Mouse (Mus musculus) MEL (cell line): ENCODE measurements at regions not wholly inside any gene's neighbourhood (a gene's known extent, or its start where the extent isn't known, plus 50 kb on each side); places are given as distances from the start of the nearest gene placed in this dataset.

Experiments
- DNase-seq: peaks from one replicate; pipeline ENCODE4 v3.0.0; 2011; ENCODE audit warnings: low read depth, low spot score
- H3K27ac ChIP-seq: 2 replicates; pipeline ENCODE4 v1.5.1; 2012; ENCODE audit warnings: low read depth, mild to moderate bottlenecking, control low read depth, low read length, moderate library complexity; ENCODE audit not compliant: control insufficient read depth
- H3K27me3 ChIP-seq, 2 experiments: fragments of 150-350 bp in 1 of 2; sonication (generic) in 1 of 2; 2 replicates each; pipeline ENCODE4 v1.6.1; 2012; ENCODE audit warnings: low read length in 2 of 2, mild to moderate bottlenecking in 2 of 2, improper control_type of control experiment in 1 of 2, moderate library complexity in 1 of 2; ENCODE audit not compliant: insufficient read depth in 2 of 2, control insufficient read depth in 1 of 2
- H3K36me3 ChIP-seq, 2 experiments: 2 replicates each; pipeline ENCODE4 v1.6.1; 2012 to 2014; ENCODE audit warnings: low read length in 2 of 2, improper control_type of control experiment in 1 of 2, inconsistent platforms in 1 of 2, mild to moderate bottlenecking in 1 of 2; ENCODE audit not compliant: insufficient read depth in 2 of 2, control insufficient read depth in 1 of 2
- H3K4me1 ChIP-seq, 2 experiments: fragments of 150-350 bp in 1 of 2; sonication (generic) in 1 of 2; 2 replicates each; pipeline ENCODE4 v1.6.1; 2012; ENCODE audit warnings: low read length in 2 of 2, improper control_type of control experiment in 1 of 2, mild to moderate bottlenecking in 1 of 2; ENCODE audit not compliant: insufficient read depth in 2 of 2, control insufficient read depth in 1 of 2
- H3K4me3 ChIP-seq, 2 experiments: fragments of 150-350 bp in 1 of 2; sonication (generic) in 1 of 2; 2 replicates each; pipeline ENCODE4 v1.5.1; 2012; ENCODE audit warnings: low read depth in 2 of 2, low read length in 2 of 2, mild to moderate bottlenecking in 2 of 2, moderate library complexity in 2 of 2, control low read depth in 1 of 2, improper control_type of control experiment in 1 of 2; ENCODE audit not compliant: control insufficient read depth in 1 of 2, insufficient read depth in 1 of 2
- H3K79me2 ChIP-seq: 2 replicates; pipeline ENCODE4 v1.6.1; 2012; ENCODE audit warnings: mild to moderate bottlenecking, low read length, moderate library complexity; ENCODE audit not compliant: control insufficient read depth, poor library complexity, insufficient read depth
- H3K9ac ChIP-seq: 2 replicates; pipeline ENCODE4 v1.6.1; 2012; ENCODE audit warnings: low read depth, mild to moderate bottlenecking, control low read depth, low read length, moderate library complexity; ENCODE audit not compliant: control insufficient read depth, poor library complexity, severe bottlenecking
- H3K9me3 ChIP-seq: fragments of 150-350 bp; sonication (generic); replicated peaks from 2 replicates; pipeline ENCODE4 v1.6.1; 2012; ENCODE audit warnings: mild to moderate bottlenecking, low read length, improper control_type of control experiment, moderate library complexity; ENCODE audit not compliant: insufficient read depth
- CHD2 ChIP-seq: IDR thresholded peaks from 2 replicates; pipeline ENCODE4 v1.6.1; 2011; ENCODE audit warnings: low read length, improper control_type of control experiment
- CTCF ChIP-seq, 3 experiments: IDR thresholded peaks in 2 of 3; conservative IDR thresholded peaks in 1 of 3; 2 replicates each; pipeline ENCODE4 v1.5.1; 2011 to 2012; ENCODE audit warnings: low read length in 3 of 3, low read depth in 2 of 3, mild to moderate bottlenecking in 2 of 3, improper control_type of control experiment in 1 of 3, inconsistent platforms in 1 of 3, mixed read lengths in 1 of 3, moderate library complexity in 1 of 3; ENCODE audit not compliant: control insufficient read depth in 1 of 3, insufficient read depth in 1 of 3, poor library complexity in 1 of 3, severe bottlenecking in 1 of 3
- EP300 ChIP-seq, 2 experiments: IDR thresholded peaks; 2 replicates each; pipeline ENCODE4 v1.6.1; 2011; ENCODE audit warnings: improper control_type of control experiment in 2 of 2, low read length in 2 of 2, low read depth in 1 of 2, mild to moderate bottlenecking in 1 of 2
- GABPA ChIP-seq: IDR thresholded peaks from 2 replicates; pipeline ENCODE4 v1.6.1; 2012; ENCODE audit warnings: low read depth, mild to moderate bottlenecking, inconsistent platforms, low read length, improper control_type of control experiment, moderate library complexity
- JUND ChIP-seq: IDR thresholded peaks from 2 replicates; pipeline ENCODE4 v1.6.1; 2011; ENCODE audit warnings: low read depth, mild to moderate bottlenecking, improper control_type of control experiment, low read length
- MAX ChIP-seq: IDR thresholded peaks from 2 replicates; pipeline ENCODE4 v1.6.1; 2011; ENCODE audit warnings: low read length, improper control_type of control experiment
- MEF2A ChIP-seq: IDR thresholded peaks from 2 replicates; pipeline ENCODE4 v1.6.1; 2014; ENCODE audit warnings: low read depth, mild to moderate bottlenecking, inconsistent platforms, low read length, improper control_type of control experiment; ENCODE audit not compliant: poor library complexity, insufficient replicate concordance, severe bottlenecking; ENCODE audit errors: extremely low read depth
- POLR2A ChIP-seq, 2 experiments: IDR thresholded peaks; 2 replicates each; pipeline ENCODE4 v1.6.1; 2011 to 2012; ENCODE audit warnings: low read length in 2 of 2, mild to moderate bottlenecking in 2 of 2, control low read depth in 1 of 2, improper control_type of control experiment in 1 of 2, low read depth in 1 of 2, moderate library complexity in 1 of 2; ENCODE audit not compliant: control insufficient read depth in 1 of 2, insufficient read depth in 1 of 2, poor library complexity in 1 of 2
- POLR2AphosphoS2 ChIP-seq: IDR thresholded peaks from 2 replicates; pipeline ENCODE4 v1.6.1; 2011; ENCODE audit warnings: low read length, improper control_type of control experiment
- RAD21 ChIP-seq: IDR thresholded peaks from 2 replicates; pipeline ENCODE4 v1.6.1; 2011; ENCODE audit warnings: mild to moderate bottlenecking, low read depth, low read length, improper control_type of control experiment
- RCOR1 ChIP-seq: IDR thresholded peaks from 2 replicates; pipeline ENCODE4 v1.6.1; 2012; ENCODE audit warnings: low read depth, mild to moderate bottlenecking, inconsistent platforms, low read length, improper control_type of control experiment
- SMC3 ChIP-seq: IDR thresholded peaks from 2 replicates; pipeline ENCODE4 v1.6.1; 2011; ENCODE audit warnings: low read depth, low read length, improper control_type of control experiment
- TBP ChIP-seq: IDR thresholded peaks from 2 replicates; pipeline ENCODE4 v1.8.0; 2011; ENCODE audit warnings: low read depth, low read length, improper control_type of control experiment
- TCF12 ChIP-seq: IDR thresholded peaks from 2 replicates; pipeline ENCODE4 v1.6.1; 2014; ENCODE audit warnings: low read depth, mild to moderate bottlenecking, inconsistent platforms, low read length, improper control_type of control experiment, moderate library complexity
- UBTF ChIP-seq: IDR thresholded peaks from 2 replicates; pipeline ENCODE4 v1.6.1; 2012; ENCODE audit warnings: low read depth, mild to moderate bottlenecking, inconsistent platforms, low read length, improper control_type of control experiment, moderate library complexity, borderline replicate concordance; ENCODE audit not compliant: insufficient read depth
- USF2 ChIP-seq, 2 experiments: IDR thresholded peaks; 2 replicates each; pipeline ENCODE4 v1.6.1; 2011 to 2012; ENCODE audit warnings: improper control_type of control experiment in 2 of 2, low read length in 2 of 2, borderline replicate concordance in 1 of 2, inconsistent platforms in 1 of 2, low read depth in 1 of 2, mild to moderate bottlenecking in 1 of 2; ENCODE audit not compliant: insufficient read depth in 1 of 2
- ZC3H11A ChIP-seq: IDR thresholded peaks from 2 replicates; pipeline ENCODE4 v1.6.1; 2012; ENCODE audit warnings: low read depth, mild to moderate bottlenecking, inconsistent platforms, low read length, improper control_type of control experiment
- ZKSCAN1 ChIP-seq: IDR thresholded peaks from 2 replicates; pipeline ENCODE4 v1.6.1; 2012; ENCODE audit warnings: low read depth, mild to moderate bottlenecking, inconsistent platforms, low read length, improper control_type of control experiment, moderate library complexity

DNA sequence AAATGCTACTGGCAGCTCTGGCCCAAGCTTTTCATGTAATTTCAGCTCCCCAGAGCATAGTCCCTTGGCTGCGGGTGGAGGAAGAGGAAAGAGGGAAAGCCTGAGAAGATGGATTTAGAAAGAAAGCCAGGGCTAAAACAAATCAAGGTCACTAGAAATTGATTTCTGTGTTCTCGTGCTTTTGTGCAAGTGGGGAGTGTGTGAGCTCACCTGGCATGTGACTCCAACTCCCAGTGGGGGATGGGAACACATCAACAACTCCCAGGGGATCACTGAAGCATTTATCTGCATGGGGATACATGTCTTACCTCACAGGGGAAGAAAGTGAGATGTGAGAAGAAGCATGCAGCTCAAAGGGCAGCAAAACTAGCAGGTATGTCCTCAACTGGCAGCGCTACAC is 319.6 kb upstream of the Id2 start:
- TF ChIP-seq MAX = no peak
- no peak for TF ChIP-seq TCF12
- no peak for TF ChIP-seq RAD21
- TF ChIP-seq POLR2A (IDR thresholded peaks at IDR 0.05; ENCODE audit: control insufficient read depth in 1 of 2, insufficient read depth in 1 of 2, low read depth in 1 of 2, low read length in 2 of 2, poor library complexity in 1 of 2) = no peak
- TF ChIP-seq, all 39 proteins: peak for 0
- Histone ChIP-seq H3K4me1 (no peaks in the 10 kb centered on the region), H3K79me2 (no peaks in the 10 kb centered on the region), H3K4me3 (no peak overlapping the region), H3K27me3 (no peaks in the 10 kb centered on the region), H3K27ac (no peak overlapping the region), H3K9me3 (no peaks in the 10 kb centered on the region), H3K36me3 (no peaks in the 10 kb centered on the region), H3K9ac (no peak overlapping the region)
- DNase-seq = no peak

DNA sequence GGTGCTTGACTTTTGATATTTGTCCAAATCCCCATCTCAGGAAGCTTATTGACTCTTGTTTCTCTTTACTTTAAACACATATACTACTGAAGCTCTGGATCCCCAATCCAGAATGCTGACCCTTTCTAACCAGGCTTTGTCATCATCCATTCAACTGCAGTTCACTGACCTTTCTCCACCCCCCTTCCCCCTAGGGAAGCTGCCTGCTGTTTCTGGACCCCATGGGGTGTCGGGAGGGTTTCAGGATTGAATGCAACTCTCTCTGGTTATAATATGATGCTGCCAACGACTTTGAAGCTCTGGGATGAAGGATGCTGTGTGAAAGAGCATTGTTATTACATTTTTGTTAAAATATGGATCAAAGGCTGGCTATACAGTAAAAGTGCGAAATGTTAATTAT is 318.7 kb upstream of the Id2 start:
- Histone ChIP-seq H3K9ac (no peak overlapping the region), H3K79me2 (no peaks in the 10 kb centered on the region), H3K27ac (no peak overlapping the region), H3K27me3 (no peaks in the 10 kb centered on the region), H3K36me3 (no peaks in the 10 kb centered on the region)
- TF ChIP-seq MEF2A (no peak), POLR2A (IDR thresholded peaks at IDR 0.05; ENCODE audit: control insufficient read depth in 1 of 2, insufficient read depth in 1 of 2, low read depth in 1 of 2, low read length in 2 of 2, poor library complexity in 1 of 2) (no peak), UBTF (no peak), CHD2 (no peak), JUND (no peak), USF2 (IDR thresholded peaks at IDR 0.05; ENCODE audit: borderline replicate concordance in 1 of 2, insufficient read depth in 1 of 2, low read depth in 1 of 2, low read length in 2 of 2) (no peak), ZKSCAN1 (no peak), TBP (no peak)
- TF ChIP-seq, all 39 proteins: peak for 0
- DNase-seq = no peak
- Histone ChIP-seq H3K4me1 (no peaks in the 10 kb centered on the region), H3K9me3 (no peaks in the 10 kb centered on the region), H3K4me3 (no peak overlapping the region)

DNA sequence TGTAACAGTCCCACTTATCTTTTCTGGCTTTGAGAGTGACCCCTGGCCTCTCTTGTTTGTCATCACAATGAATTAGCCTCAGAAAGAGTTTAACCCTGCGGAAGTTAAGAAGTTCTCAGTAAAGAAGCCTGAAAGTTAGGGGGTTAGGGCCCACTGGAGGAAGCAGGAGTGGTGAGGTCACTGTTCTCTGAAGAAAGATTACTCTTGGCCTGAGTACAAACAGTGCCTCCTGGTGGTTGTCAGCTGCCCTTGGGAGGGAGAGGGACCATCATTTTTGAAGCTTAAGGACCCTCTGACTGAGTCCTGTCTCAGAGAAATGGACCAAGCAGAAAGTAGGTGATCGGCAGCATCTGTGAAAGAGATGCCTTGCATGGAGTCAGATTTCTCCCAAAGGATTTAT is 318.3 kb upstream of the Id2 start:
- Histone ChIP-seq H3K9me3 (no peaks in the 10 kb centered on the region), H3K36me3 (no peaks in the 10 kb centered on the region), H3K4me3 (no peak overlapping the region), H3K9ac (no peak overlapping the region), H3K79me2 (no peaks in the 10 kb centered on the region), H3K4me1 (no peaks in the 10 kb centered on the region), H3K27ac (no peak overlapping the region), H3K27me3 (no peaks in the 10 kb centered on the region)
- peak; percentile 14 for DNase-seq
- TF ChIP-seq USF2 (IDR thresholded peaks at IDR 0.05; ENCODE audit: borderline replicate concordance in 1 of 2, insufficient read depth in 1 of 2, low read depth in 1 of 2, low read length in 2 of 2) = no peak
- TF ChIP-seq ZC3H11A = peak; percentile 22; the same call in 1 of the 2 replicates
- TF ChIP-seq SMC3 = peak; percentile 71
- no peak for TF ChIP-seq RCOR1
- TF ChIP-seq EP300 (IDR thresholded peaks at IDR 0.05; ENCODE audit: low read depth in 1 of 2, low read length in 2 of 2) = no peak
- no peak for TF ChIP-seq MEF2A
- TF ChIP-seq RAD21 = peak; percentile 42
- TF ChIP-seq GABPA = no peak
- no peak for TF ChIP-seq ZKSCAN1
- peak in 2 of 3 experiments; percentile 43 to 46; a peak in 4 of 6 replicates for TF ChIP-seq CTCF (IDR thresholded peaks at IDR 0.05 in 2 of 3, conservative IDR thresholded peaks at IDR 0.05 in 1 of 3; ENCODE audit: control insufficient read depth in 1 of 3, insufficient read depth in 1 of 3, low read depth in 2 of 3, low read length in 3 of 3, poor library complexity in 1 of 3, severe bottlenecking in 1 of 3)
- TF ChIP-seq TBP = no peak
- TF ChIP-seq POLR2AphosphoS2 = no peak
